Mouse (Mus musculus) left cerebral cortex, adult 9 months (tissue): ENCODE results near the gene Helb.
A peak's percentile ranks its signal among the peaks of the same experiment; 100 is the strongest.

Experiments used
- DNase-seq, 2 experiments: peaks; one replicate each; pipeline ENCODE4 v3.0.0; 2022; ENCODE audit warnings: low spot score in 2 of 2

Gene Helb

DNA sequence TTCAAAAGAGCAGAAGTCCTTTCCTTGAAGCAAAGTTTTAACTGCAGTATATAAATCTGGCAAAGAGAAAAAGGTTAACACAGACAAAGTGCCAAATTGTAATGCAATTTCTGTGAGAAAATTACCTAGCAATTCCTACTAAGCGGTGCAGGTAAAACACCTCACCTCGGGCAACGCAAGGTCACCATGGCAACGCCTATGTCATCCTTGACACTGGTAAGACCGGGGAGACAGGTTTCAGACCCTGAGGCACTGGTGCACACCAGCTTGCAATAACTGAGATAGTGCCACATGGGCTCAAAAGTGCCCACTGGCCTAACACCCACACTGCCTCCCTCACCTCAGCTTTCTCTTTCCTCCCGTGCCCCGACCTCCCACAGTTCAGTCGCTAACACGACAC, 17.7 kb downstream of the Helb start:
- DNase-seq: no peak

DNA sequence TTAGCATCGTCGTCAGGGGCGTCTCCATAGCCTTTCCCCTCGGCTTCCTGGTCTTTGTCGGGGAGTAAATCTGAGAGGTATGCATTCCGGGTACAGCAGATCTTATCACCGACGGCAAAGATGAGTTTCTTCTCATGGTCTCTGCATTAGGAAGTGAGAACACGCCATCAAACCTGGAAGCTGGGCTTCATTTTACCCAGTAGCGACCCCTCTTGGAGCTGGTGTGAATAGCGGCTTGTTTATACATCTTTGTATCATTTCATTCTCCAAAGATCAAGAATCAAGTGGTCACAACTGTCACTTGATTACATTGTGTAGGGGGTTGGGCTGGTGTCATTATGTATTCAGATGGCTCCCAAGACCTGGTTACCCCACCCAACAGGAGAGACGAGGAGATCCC, 20.2 kb downstream of the Helb start:
- DNase-seq: no peak

DNA sequence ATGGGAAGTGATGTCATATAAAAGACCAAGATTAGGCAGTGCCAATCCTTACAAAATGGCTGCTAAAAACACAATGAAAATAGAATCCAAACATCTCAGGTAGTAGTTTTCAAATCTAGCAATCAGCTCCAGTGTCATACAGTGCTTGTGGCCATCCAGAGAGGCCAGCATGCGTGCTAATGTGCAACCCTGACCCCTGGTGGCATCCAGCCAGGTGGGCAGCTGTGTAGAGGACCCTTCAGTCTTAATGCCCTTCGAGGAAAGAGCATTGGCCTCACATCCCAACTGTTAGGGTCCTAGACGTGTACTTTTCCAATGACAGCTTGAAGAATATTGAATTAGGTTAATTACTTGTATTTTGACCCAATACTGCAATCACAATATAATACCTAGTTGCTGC, 34.9 kb downstream of the Helb start:
- no peak for DNase-seq

DNA sequence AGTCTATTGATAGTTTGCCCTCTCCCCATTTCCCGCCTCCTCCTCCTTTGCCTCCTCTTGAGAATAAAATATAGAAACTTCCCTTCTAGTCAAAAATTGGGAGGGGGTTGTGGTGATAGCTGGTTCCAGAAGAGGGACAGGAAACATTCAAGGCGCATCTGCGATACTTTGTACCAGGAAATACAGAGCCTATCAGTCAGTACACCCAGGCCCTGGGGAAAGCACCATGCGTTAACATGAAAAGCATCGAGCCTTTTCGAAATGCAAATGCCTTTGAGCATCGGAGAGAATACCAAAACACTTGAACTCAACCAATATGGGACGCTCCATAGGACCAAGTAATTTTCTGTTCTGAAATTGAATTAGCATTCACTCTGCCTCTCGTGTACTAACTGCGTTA, 46.5 kb downstream of the Helb start:
- no peak for DNase-seq

DNA sequence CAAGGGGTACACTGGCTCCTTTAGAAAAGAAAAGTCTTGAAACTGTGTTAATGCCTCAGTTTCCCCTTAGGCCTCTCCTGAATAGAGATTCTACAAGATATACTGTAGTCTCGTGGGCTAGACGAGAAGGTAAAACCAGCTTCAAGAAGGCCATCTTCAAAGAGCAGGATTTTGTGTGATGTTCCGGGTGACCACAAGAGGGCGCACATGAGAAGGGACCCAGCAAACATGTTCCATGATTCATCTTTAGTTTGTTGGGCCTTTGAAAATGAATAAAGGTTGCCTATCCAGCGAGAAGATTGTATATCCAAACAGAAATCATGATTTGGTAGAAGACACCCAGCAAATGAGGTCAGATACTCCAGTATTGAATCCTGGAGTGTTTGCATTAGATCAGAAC, 48.4 kb downstream of the Helb start:
- peak; percentile 5 to 50 for DNase-seq

GRCm38 (mm10) chr10:120061238-120062130, 51.3 kb downstream of the Helb start:
- DNase-seq: no peak

DNA sequence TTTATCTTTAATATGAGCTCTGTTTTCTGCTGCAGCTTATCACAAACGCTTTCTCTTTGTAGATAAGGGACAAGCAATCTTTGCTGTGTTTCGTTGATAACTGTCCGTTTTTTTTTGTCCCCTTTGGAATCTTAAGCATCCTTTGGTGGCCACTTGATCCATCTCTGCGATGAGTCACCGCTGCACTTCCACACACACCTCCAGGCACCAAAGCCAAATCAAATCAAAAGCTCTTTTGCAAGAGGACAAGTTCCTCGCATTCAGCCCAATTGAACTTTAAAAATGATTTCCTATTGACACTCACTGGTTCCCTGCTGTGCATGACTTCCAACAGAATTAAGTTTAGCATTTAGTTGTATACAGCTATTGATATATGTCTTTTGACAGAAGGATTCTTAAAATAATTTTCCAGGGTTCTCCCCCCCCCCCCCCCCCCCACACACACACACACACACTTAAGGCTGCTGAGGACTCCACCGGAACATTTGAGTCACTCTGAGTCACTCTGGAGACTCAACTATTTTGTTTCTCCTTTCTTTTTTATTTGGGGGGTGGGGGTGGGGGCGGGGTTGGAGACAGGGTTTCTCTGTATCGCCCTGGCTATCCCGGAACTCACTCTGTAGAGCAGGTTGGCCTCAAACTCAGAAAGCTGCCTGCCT, 52.1 kb downstream of the Helb start:
- no peak for DNase-seq

DNA sequence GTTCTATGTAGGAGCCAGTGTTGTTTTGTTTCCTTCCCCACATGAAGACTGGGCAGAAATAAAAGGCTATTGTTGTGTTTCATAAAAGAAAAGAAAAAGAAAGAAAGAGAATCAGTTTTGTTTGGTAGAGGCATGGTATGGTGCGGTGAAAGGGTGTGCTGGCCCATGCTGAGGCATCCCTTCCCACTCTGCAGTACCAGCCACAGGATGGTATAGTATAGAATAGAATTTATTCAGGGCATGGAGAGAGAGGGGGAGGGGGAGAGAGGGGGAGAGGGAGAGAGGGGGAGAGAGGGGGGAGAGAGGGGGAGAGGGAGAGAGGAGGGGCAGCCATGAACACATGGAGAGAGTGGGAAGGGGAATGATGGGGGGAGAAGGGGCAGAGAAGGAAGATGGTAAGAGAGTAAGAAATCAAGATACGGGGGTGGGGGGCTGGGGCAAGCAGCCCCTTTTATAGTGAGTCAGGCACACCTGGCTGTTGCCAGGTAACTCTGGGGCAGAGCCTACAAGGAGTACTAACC, 68.0 kb downstream of the Helb start:
- DNase-seq: no peak

- no peak for DNase-seq
These were observed 68.5 kb downstream of the Helb start for GRCm38 (mm10) chr10:120044237-120044636.

DNA sequence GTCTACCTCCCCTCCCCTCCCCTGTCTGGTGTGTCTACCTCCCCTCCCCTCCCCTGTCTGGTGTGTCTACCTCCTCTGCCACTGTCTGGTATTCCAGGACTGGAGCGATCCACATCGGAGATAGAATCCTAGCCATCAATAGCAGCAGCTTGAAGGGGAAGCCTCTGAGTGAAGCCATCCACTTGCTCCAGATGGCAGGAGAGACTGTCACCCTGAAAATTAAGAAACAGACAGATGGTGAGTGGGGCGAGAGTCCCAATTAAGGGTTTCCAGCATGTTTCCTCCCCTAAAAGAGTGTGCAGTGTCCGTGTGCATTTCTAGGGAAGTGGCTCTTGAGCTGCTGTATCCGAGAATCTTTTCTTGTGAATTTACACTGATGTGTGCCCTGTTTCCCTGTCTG, 74.6 kb downstream of the Helb start:
- DNase-seq: peak; percentile 47 to 86

DNA sequence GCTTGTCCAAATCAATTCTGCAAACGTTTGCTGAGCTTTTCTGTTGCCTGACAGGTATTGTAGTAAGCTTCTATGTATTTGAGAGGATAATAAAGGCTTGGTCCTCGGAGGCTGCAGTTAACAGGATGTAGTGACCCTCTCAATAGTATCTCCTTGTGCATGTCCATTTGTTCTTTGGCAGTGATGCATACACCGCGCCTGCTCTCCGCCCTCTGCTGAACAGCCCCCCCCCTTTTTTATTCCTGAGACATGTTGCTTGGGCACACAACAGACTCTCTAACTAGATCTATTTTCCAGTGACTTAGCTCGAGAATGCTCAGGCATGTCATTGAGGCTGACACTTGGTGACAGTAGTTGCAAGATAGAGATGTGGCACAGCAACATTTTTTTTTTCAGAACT, 77.0 kb downstream of the Helb start:
- DNase-seq: no peak

DNA sequence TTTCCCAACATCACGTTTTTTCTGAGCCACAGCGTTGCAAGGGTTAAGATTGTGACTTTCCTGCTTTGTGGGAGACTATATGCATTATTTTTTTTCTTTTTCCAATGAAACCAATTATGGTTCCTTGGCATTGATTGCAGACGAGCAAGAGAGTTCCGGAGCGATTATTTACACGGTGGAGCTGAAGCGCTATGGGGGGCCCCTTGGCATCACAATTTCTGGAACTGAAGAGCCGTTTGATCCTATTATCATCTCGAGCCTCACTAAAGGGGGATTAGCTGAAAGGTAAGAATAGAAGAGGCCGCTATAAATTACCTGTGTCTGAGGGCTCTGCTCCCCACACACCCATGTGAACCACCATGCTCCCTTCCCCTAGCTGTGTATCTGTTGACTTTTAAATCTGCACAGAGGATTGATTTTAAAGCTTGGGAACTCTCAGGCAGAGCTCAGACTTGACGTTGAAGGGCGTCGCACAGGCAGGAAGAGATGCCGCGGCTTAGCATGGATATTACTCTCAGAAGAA, 77.5 kb downstream of the Helb start:
- no peak for DNase-seq

DNA sequence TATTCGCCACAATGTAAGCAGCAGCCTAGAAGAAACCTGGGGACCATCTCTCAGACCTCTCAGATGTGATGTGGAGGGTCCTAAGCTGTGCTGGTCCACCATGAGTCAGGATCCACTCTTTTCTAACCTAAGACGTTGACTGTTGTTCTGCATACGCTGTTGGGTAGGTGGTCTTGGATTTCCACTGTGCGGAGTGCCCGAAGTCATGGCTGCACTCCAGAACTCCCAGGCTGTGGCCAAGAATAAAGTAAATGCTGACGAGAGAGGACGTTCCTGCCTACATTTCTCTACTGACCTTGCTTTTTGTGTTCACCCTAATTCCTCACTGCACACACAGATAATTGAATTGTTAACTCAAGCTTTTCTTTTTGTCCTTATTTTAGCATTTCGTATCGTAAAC, 78.9 kb downstream of the Helb start:
- no peak for DNase-seq
